Mouse (Mus musculus) C2C12 (cell line): ENCODE measurements at regions not wholly inside any gene's neighbourhood (a gene's known extent, or its start where the extent isn't known, plus 50 kb on each side); places are given as distances from the start of the nearest gene placed in this dataset.

Source experiments
- CTCF ChIP-seq: IDR thresholded peaks from one replicate; pipeline ENCODE4 v1.5.1; 2011; ENCODE audit not compliant: control insufficient read depth, insufficient read depth, insufficient read length
- FOSL1 ChIP-seq: IDR thresholded peaks from one replicate; pipeline ENCODE4 v1.8.0; 2011; ENCODE audit warnings: mild to moderate bottlenecking, low read length; ENCODE audit not compliant: poor library complexity, insufficient read depth, severe bottlenecking
- MYOD1 ChIP-seq: IDR thresholded peaks from one replicate; pipeline ENCODE4 v1.6.1; 2011; ENCODE audit warnings: low read depth; ENCODE audit not compliant: control insufficient read depth, insufficient read length

GRCm38 (mm10) chr1:137106444-137106843 is 146.2 kb upstream of the Nr5a2 start:
- TF ChIP-seq CTCF (no peak), FOSL1 (no peak), MYOD1 (no peak)
